Mouse (Mus musculus): ENCODE measurements around the gene Comt. TPM values are rescaled to one million over a fixed set of nuclear protein-coding genes. Genes with fewer than 3 reads are reported as not detected.

The Comt gene
- 53.5 and 54.2 TPM in 2 replicates for polyA plus RNA-seq (2016; fragmentation: Nextera tagmentation; extraction: Ambion mirVana)

- Histone ChIP-seq H3K4me2 (peak within 1 kb of the TSS; percentile 76), H3K9me3 (no peaks in the 10 kb centered on the region), H3K9ac (peak within 1 kb of the TSS; percentile 86), H3K36me3 (replicated peaks) (peaks cover 11% of the 10 kb centered on the region), H3K27me3 (no peaks in the 10 kb centered on the region), H3K4me3 (replicated peaks) (peak within 1 kb of the TSS; percentile 89), H3K27ac (peak within 1 kb of the TSS; percentile 36), H3K4me1 (peaks cover 28% of the 10 kb centered on the region)
- WGBS: 51% methylated on average over 5 of the region's 5 CpGs
- ATAC-seq (ENCODE audit: low FRiP score): no peak
Measured at GRCm38 (mm10) chr16:18426802-18427280, at the start of gene Comt. Gene Comt, minus strand, starts transcription at chr16:18426852.

- Histone ChIP-seq H3K4me1 (peaks cover 10% of the 10 kb centered on the region), H3K27ac (no peak overlapping the region), H3K27me3 (no peaks in the 10 kb centered on the region), H3K9me3 (no peaks in the 10 kb centered on the region), H3K4me3 (replicated peaks) (no peak overlapping the region), H3K36me3 (replicated peaks) (peaks cover 10% of the 10 kb centered on the region; the same call in 1 of the 2 replicates), H3K9ac (no peak overlapping the region), H3K4me2 (no peak overlapping the region)
- 86% methylated on average over 2 of the region's 2 CpGs for WGBS
- no peak for ATAC-seq (ENCODE audit: low FRiP score)
Measured at GRCm38 (mm10) chr16:18474021-18474420, 47.4 kb upstream of the Comt start.

- H3K27ac ChIP-seq: no peak overlapping the region
- peaks cover 10% of the 10 kb centered on the region for H3K4me1 ChIP-seq
- no peaks in the 10 kb centered on the region for H3K9me3 ChIP-seq
- no peak for ATAC-seq (ENCODE audit: low FRiP score)
- H3K4me2 ChIP-seq: no peak overlapping the region
- no peak overlapping the region; the same call in 1 of the 2 replicates for H3K9ac ChIP-seq
- 94% methylated on average over 8 of the region's 8 CpGs for WGBS
- no peak overlapping the region for H3K4me3 ChIP-seq (replicated peaks)
- H3K27me3 ChIP-seq: no peaks in the 10 kb centered on the region
- H3K36me3 ChIP-seq (replicated peaks): peaks cover 10% of the 10 kb centered on the region; the same call in 1 of the 2 replicates
Measured at GRCm38 (mm10) chr16:18472976-18473375, 46.3 kb upstream of the Comt start.

- H3K9ac ChIP-seq: no peak overlapping the region; the same call in 1 of the 2 replicates
- 0 out of 2 replicates have a peak overlapping the region, but pooled peaks have one; percentile 5 for H3K27ac ChIP-seq
- no peak overlapping the region for H3K4me2 ChIP-seq
- WGBS: 57% methylated on average over 4 of the region's 4 CpGs
- H3K27me3 ChIP-seq: no peaks in the 10 kb centered on the region
- no peak for ATAC-seq (ENCODE audit: low FRiP score)
- H3K4me3 ChIP-seq (replicated peaks): no peak overlapping the region
- H3K4me1 ChIP-seq: peaks cover 10% of the 10 kb centered on the region
- H3K36me3 ChIP-seq (replicated peaks): peaks cover 10% of the 10 kb centered on the region; the same call in 1 of the 2 replicates
- no peaks in the 10 kb centered on the region for H3K9me3 ChIP-seq
Measured at GRCm38 (mm10) chr16:18472416-18472815, 45.8 kb upstream of the Comt start.

- 80% methylated on average over 6 of the region's 6 CpGs for WGBS
Measured at GRCm38 (mm10) chr16:18471976-18472375, 45.3 kb upstream of the Comt start.

GRCm38 (mm10) chr16:18471381-18471955, 44.8 kb upstream of the Comt start:
- H3K9ac ChIP-seq: no peak overlapping the region
- 91% methylated on average over 11 of the region's 11 CpGs for WGBS
- H3K36me3 ChIP-seq (replicated peaks): peaks cover 10% of the 10 kb centered on the region; the same call in 1 of the 2 replicates
- no peaks in the 10 kb centered on the region for H3K27me3 ChIP-seq
- no peak overlapping the region for H3K4me2 ChIP-seq
- H3K27ac ChIP-seq: no peak overlapping the region
- peaks cover 10% of the 10 kb centered on the region for H3K4me1 ChIP-seq
- no peaks in the 10 kb centered on the region for H3K9me3 ChIP-seq
- no peak overlapping the region for H3K4me3 ChIP-seq (replicated peaks)
- ATAC-seq (ENCODE audit: low FRiP score): no peak

More at GRCm38 (mm10) chr16:18471976-18472375, 45.3 kb upstream of the Comt start:
- Histone ChIP-seq H3K27ac (no peak overlapping the region), H3K9me3 (no peaks in the 10 kb centered on the region), H3K4me3 (replicated peaks) (no peak overlapping the region), H3K4me2 (no peak overlapping the region), H3K4me1 (peaks cover 10% of the 10 kb centered on the region), H3K9ac (no peak overlapping the region), H3K27me3 (no peaks in the 10 kb centered on the region), H3K36me3 (replicated peaks) (peaks cover 10% of the 10 kb centered on the region; the same call in 1 of the 2 replicates)
- ATAC-seq (ENCODE audit: low FRiP score): no peak

- ATAC-seq (ENCODE audit: low FRiP score): no peak
- WGBS: 31% methylated on average over 1 of the region's 1 CpGs
Measured at GRCm38 (mm10) chr16:18470829-18471228, 44.2 kb upstream of the Comt start.

GRCm38 (mm10) chr16:18464271-18464670, 37.6 kb upstream of the Comt start:
- Histone ChIP-seq H3K4me3 (replicated peaks) (no peak overlapping the region), H3K36me3 (replicated peaks) (peaks cover 1% of the 10 kb centered on the region; the same call in 1 of the 2 replicates), H3K4me2 (no peak overlapping the region), H3K27me3 (no peaks in the 10 kb centered on the region), H3K9ac (no peak overlapping the region), H3K9me3 (no peaks in the 10 kb centered on the region), H3K27ac (no peak overlapping the region), H3K4me1 (peaks cover 17% of the 10 kb centered on the region)
- ATAC-seq (ENCODE audit: low FRiP score): no peak
- 83% methylated on average over 3 of the region's 3 CpGs for WGBS

More at GRCm38 (mm10) chr16:18470829-18471228, 44.2 kb upstream of the Comt start:
- peaks cover 10% of the 10 kb centered on the region for H3K4me1 ChIP-seq
- no peak overlapping the region for H3K27ac ChIP-seq
- H3K4me2 ChIP-seq: no peak overlapping the region
- peaks cover 10% of the 10 kb centered on the region; the same call in 1 of the 2 replicates for H3K36me3 ChIP-seq (replicated peaks)
- no peak overlapping the region for H3K9ac ChIP-seq
- H3K9me3 ChIP-seq: no peaks in the 10 kb centered on the region
- no peaks in the 10 kb centered on the region for H3K27me3 ChIP-seq
- H3K4me3 ChIP-seq (replicated peaks): no peak overlapping the region

GRCm38 (mm10) chr16:18462598-18462997, 35.9 kb upstream of the Comt start:
- ATAC-seq (ENCODE audit: low FRiP score): no peak
- no peak overlapping the region for H3K4me3 ChIP-seq (replicated peaks)
- H3K36me3 ChIP-seq (replicated peaks): 0 out of 2 replicates have a peak, but pooled peaks cover 2% of the 10 kb centered on the region
- 51% methylated on average over 8 of the region's 8 CpGs for WGBS
- peaks cover 3% of the 10 kb centered on the region; the same call in 1 of the 2 replicates for H3K27me3 ChIP-seq
- H3K4me2 ChIP-seq: no peak overlapping the region
- no peak overlapping the region for H3K27ac ChIP-seq
- no peaks in the 10 kb centered on the region for H3K9me3 ChIP-seq
- peaks cover 23% of the 10 kb centered on the region for H3K4me1 ChIP-seq
- H3K9ac ChIP-seq: no peak overlapping the region

GRCm38 (mm10) chr16:18462031-18462430, 35.4 kb upstream of the Comt start:
- WGBS: 61% methylated on average over 9 of the region's 9 CpGs
- H3K9me3 ChIP-seq: no peaks in the 10 kb centered on the region
- H3K27me3 ChIP-seq: peaks cover 3% of the 10 kb centered on the region; the same call in 1 of the 2 replicates
- H3K4me3 ChIP-seq (replicated peaks): no peak overlapping the region
- peaks cover 23% of the 10 kb centered on the region for H3K4me1 ChIP-seq
- H3K9ac ChIP-seq: no peak overlapping the region
- no peak overlapping the region for H3K27ac ChIP-seq
- ATAC-seq (ENCODE audit: low FRiP score): no peak
- peaks cover 7% of the 10 kb centered on the region for H3K36me3 ChIP-seq (replicated peaks)
- no peak overlapping the region for H3K4me2 ChIP-seq

- Histone ChIP-seq H3K9ac (no peak overlapping the region; the same call in 1 of the 2 replicates), H3K4me3 (replicated peaks) (no peak overlapping the region), H3K27me3 (peaks cover 3% of the 10 kb centered on the region; the same call in 1 of the 2 replicates), H3K4me1 (peaks cover 23% of the 10 kb centered on the region), H3K4me2 (no peak overlapping the region), H3K36me3 (replicated peaks) (peaks cover 11% of the 10 kb centered on the region), H3K9me3 (no peaks in the 10 kb centered on the region), H3K27ac (no peak overlapping the region)
- WGBS: 90% methylated on average over 3 of the region's 3 CpGs
- ATAC-seq (ENCODE audit: low FRiP score): no peak
Measured at GRCm38 (mm10) chr16:18460826-18461225, 34.2 kb upstream of the Comt start.

GRCm38 (mm10) chr16:18459955-18460370, 33.3 kb upstream of the Comt start:
- H3K36me3 ChIP-seq (replicated peaks): peaks cover 11% of the 10 kb centered on the region
- H3K4me1 ChIP-seq: peaks cover 23% of the 10 kb centered on the region
- H3K4me3 ChIP-seq (replicated peaks): no peak overlapping the region
- H3K9me3 ChIP-seq: no peaks in the 10 kb centered on the region
- H3K4me2 ChIP-seq: peak overlapping the region; percentile 36
- H3K9ac ChIP-seq: peak overlapping the region; percentile 36
- H3K27ac ChIP-seq: peak overlapping the region; percentile 21; the same call in 1 of the 2 replicates
- 1% methylated on average over 11 of the region's 11 CpGs for WGBS
- peak; percentile 84 for ATAC-seq (ENCODE audit: low FRiP score)
- H3K27me3 ChIP-seq: peaks cover 3% of the 10 kb centered on the region; the same call in 1 of the 2 replicates

All from forebrain, embryonic 12.5 days (tissue).